Mouse (Mus musculus): ENCODE measurements around the gene Zbtb8b. TPM values are rescaled to one million over a fixed set of nuclear protein-coding genes. Genes with fewer than 3 reads are reported as not detected.
"Not testable (repeated sequence)": the region's sequence is repeated elsewhere in the genome, so short reads cannot be mapped to it uniquely, and the experiment has no call there.

Gene Zbtb8b
- polyA plus RNA-seq, 1 experiment from 2014 or later: 1.1 TPM

DNA sequence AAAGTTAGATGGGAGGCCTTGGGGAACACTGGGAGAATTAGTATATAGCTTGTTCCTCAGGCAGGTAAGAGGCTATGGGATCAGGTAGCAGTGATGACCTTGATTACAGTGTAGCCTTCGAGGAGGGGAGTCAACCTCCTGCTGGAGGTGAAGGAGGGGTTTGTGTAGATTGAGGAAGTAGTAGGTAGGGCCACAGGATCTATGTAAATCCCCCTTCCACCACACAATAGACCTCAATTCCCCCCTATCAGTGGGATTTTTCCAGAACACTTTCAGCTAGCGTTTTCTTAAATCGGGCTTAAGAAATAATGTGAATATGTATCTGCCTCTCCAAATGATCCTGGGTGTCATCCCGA, 20.2 kb upstream of the Zbtb8b start:
- Histone ChIP-seq H3K9me3 (ENCODE audit: control insufficient read depth, low read length) (no peaks in the 10 kb centered on the region), H3K27ac (ENCODE audit: low read length) (peak overlapping the region; percentile 84), H3K27me3 (replicated peaks; ENCODE audit: control insufficient read depth, insufficient read depth, low read length) (no peaks in the 10 kb centered on the region), H3K9ac (ENCODE audit: low read depth, low read length) (peak overlapping the region; percentile 69), H3K4me1 (ENCODE audit: control insufficient read depth, insufficient read depth, low read length) (peaks cover 9% of the 10 kb centered on the region), H3K4me3 (ENCODE audit: low read length) (peak overlapping the region; percentile 47), H3K36me3 (ENCODE audit: control insufficient read depth, insufficient read depth, low read length) (no peaks in the 10 kb centered on the region), H3K4me2 (ENCODE audit: low read depth, low read length) (peak overlapping the region; percentile 73)
- peak; percentile 24 for ATAC-seq
- WGBS: 0% methylated on average over 4 of the region's 4 CpGs

DNA sequence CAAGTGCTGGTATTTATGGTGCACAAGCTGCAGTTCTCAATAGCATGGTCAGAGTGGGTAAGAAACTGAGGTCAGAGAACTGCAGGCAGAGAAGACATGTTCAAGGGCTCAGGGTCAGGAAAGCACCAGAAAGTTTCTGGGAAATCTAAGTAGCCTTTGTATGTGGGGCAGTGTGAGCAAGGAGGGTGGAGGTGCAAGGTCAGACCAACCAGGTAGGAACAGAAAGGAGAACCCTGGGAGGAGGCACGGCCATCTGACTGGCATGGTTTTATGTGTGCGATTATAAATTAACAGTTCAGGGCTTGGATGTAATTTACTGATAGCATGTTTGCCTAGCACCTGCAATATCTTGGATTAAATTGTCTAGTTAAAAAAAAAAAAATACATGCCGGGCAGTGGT, 19.1 kb upstream of the Zbtb8b start:
- Histone ChIP-seq H3K4me1 (ENCODE audit: control insufficient read depth, insufficient read depth, low read length) (peaks cover 9% of the 10 kb centered on the region), H3K4me3 (ENCODE audit: low read length) (no peak overlapping the region), H3K4me2 (ENCODE audit: low read depth, low read length) (no peak overlapping the region), H3K27ac (ENCODE audit: low read length) (no peak overlapping the region), H3K9me3 (ENCODE audit: control insufficient read depth, low read length) (no peaks in the 10 kb centered on the region), H3K27me3 (replicated peaks; ENCODE audit: control insufficient read depth, insufficient read depth, low read length) (no peaks in the 10 kb centered on the region), H3K9ac (ENCODE audit: low read depth, low read length) (no peak overlapping the region), H3K36me3 (ENCODE audit: control insufficient read depth, insufficient read depth, low read length) (no peaks in the 10 kb centered on the region)
- no peak for ATAC-seq
- 75% methylated on average over 3 of the region's 3 CpGs for WGBS

DNA sequence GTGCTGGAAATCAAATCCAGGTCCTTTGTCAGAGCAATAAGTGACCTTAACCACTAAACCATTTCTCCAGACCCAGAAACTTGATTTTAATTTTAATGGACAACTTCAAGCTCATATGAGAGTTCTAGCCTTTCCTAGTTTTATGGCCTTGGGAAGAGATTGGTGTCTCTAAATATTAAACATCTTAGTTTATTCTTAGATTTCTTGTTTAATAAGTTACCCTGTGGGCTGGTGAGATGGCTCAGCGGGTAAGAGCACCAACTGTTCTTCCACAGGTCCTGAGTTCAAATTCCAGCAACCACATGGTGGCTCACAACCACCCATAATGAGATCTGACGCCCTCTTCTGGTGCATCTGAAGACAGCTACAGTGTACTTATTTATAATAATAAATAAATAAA, 16.7 kb upstream of the Zbtb8b start:
- H3K27me3 ChIP-seq (replicated peaks; ENCODE audit: control insufficient read depth, insufficient read depth, low read length); H3K9ac ChIP-seq (ENCODE audit: low read depth, low read length); H3K36me3 ChIP-seq (ENCODE audit: control insufficient read depth, insufficient read depth, low read length); H3K4me3 ChIP-seq (ENCODE audit: low read length); H3K27ac ChIP-seq (ENCODE audit: low read length); H3K9me3 ChIP-seq (ENCODE audit: control insufficient read depth, low read length); ATAC-seq; H3K4me1 ChIP-seq (ENCODE audit: control insufficient read depth, insufficient read depth, low read length); H3K4me2 ChIP-seq (ENCODE audit: low read depth, low read length): not testable (repeated sequence)
- WGBS: 81% methylated on average over 2 of the region's 2 CpGs

DNA sequence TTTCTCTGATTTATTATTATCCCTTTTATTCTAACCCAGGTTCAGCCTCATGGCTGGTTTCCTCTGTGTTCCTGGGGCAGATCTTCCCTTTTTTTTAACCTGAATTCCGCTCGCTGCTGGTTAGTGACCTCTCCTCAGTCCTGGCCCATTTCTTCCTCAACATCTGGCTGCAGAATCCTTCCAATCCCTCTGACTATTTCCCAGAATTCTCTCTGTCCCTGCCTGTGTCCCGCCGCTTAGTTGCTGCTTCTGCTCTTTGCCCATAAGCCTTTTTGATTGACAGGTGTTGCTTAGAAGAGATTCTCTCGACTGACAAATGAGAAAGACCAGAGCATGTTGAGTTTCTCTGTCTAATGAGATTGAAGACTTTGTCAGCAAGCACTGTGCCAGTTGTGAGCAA, 15.5 kb upstream of the Zbtb8b start:
- no peak overlapping the region for H3K27ac ChIP-seq (ENCODE audit: low read length)
- no peak overlapping the region for H3K4me2 ChIP-seq (ENCODE audit: low read depth, low read length)
- no peak overlapping the region for H3K9ac ChIP-seq (ENCODE audit: low read depth, low read length)
- no peaks in the 10 kb centered on the region for H3K9me3 ChIP-seq (ENCODE audit: control insufficient read depth, low read length)
- no peaks in the 10 kb centered on the region for H3K36me3 ChIP-seq (ENCODE audit: control insufficient read depth, insufficient read depth, low read length)
- 54% methylated on average over 5 of the region's 5 CpGs for WGBS
- H3K27me3 ChIP-seq (replicated peaks; ENCODE audit: control insufficient read depth, insufficient read depth, low read length): no peaks in the 10 kb centered on the region
- H3K4me1 ChIP-seq (ENCODE audit: control insufficient read depth, insufficient read depth, low read length): no peaks in the 10 kb centered on the region
- no peak for ATAC-seq
- no peak overlapping the region for H3K4me3 ChIP-seq (ENCODE audit: low read length)

DNA sequence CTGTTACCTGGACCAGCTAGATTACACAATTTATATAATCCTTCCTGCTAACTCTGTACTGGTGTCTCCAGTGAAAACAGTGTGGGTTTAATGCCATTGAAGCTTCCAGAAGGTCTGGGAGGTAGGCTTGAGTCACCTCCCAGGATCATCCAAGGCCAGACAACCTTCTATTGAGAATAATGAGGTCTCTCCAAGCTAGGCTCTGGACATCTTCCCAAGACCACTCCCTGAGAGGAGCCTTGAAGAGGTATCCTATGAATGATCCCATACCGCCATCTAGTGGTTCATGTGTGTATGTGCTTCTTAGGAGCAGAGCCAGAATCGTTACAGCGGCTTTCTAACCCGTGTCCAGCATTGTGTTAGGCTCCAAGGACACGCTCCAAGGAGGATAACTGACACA, 14.6 kb upstream of the Zbtb8b start:
- no peak overlapping the region for H3K4me2 ChIP-seq (ENCODE audit: low read depth, low read length)
- no peaks in the 10 kb centered on the region for H3K9me3 ChIP-seq (ENCODE audit: control insufficient read depth, low read length)
- ATAC-seq: peak; percentile 88
- WGBS: 5% methylated on average over 5 of the region's 5 CpGs
- no peaks in the 10 kb centered on the region for H3K36me3 ChIP-seq (ENCODE audit: control insufficient read depth, insufficient read depth, low read length)
- H3K4me1 ChIP-seq (ENCODE audit: control insufficient read depth, insufficient read depth, low read length): no peaks in the 10 kb centered on the region
- no peak overlapping the region for H3K27ac ChIP-seq (ENCODE audit: low read length)
- H3K27me3 ChIP-seq (replicated peaks; ENCODE audit: control insufficient read depth, insufficient read depth, low read length): no peaks in the 10 kb centered on the region
- no peak overlapping the region for H3K9ac ChIP-seq (ENCODE audit: low read depth, low read length)
- H3K4me3 ChIP-seq (ENCODE audit: low read length): no peak overlapping the region

DNA sequence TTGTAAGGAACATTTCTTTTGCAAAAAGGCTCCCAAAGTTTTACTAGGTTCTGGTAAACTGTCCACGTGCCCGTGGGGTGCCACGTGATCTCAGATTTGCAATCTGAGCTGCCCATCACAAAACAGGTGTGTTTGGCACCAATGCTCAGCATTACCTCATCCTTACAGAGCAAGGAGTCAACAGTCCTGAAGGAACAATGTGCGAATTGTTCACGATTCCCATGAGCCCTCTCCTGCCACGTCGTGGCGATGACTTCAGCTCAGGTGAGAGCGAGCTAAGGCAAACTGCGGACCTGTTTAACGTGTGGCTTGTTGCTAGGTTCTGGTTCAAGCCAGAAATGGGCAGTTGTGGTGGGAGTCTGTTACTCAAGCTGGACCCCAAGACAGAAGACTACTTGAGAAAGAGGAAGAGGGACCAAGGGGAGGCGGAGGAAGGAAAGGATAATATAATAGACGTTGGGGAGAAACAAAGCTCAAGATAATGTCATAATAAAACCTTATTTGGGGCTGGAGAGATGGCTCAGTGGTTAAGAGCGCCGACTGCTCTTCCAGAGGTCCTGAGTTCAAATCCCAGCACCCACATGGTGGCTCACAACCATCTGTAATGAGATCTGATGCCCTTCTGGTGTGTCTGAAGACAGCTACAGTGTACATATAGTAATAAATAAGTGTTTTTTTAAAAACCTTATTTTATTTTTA, 11.0 kb upstream of the Zbtb8b start:
- Histone ChIP-seq H3K9ac (ENCODE audit: low read depth, low read length) (no peak overlapping the region), H3K27me3 (replicated peaks; ENCODE audit: control insufficient read depth, insufficient read depth, low read length) (no peaks in the 10 kb centered on the region), H3K4me3 (ENCODE audit: low read length) (no peak overlapping the region), H3K4me2 (ENCODE audit: low read depth, low read length) (no peak overlapping the region), H3K36me3 (ENCODE audit: control insufficient read depth, insufficient read depth, low read length) (no peaks in the 10 kb centered on the region), H3K27ac (ENCODE audit: low read length) (no peak overlapping the region), H3K4me1 (ENCODE audit: control insufficient read depth, insufficient read depth, low read length) (no peaks in the 10 kb centered on the region), H3K9me3 (ENCODE audit: control insufficient read depth, low read length) (no peaks in the 10 kb centered on the region)
- WGBS: 81% methylated on average over 15 of the region's 15 CpGs
- no peak for ATAC-seq

DNA sequence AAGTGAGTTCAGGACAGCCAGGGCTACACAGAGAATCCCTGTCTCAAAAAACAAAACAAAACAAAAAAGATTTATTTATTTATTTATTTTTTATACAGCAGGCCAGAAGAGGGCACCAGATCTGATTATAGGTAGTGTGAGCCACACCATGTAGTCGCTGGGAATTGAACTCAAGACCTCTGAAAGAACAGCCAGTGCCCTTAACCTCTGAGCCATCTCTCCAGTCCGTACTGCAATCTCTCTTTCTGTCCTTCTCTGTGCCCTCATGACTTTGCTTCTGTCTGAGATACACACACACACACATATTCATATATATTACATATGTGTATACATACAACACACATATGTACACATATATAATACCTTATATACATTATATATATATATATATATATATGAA, 10.2 kb upstream of the Zbtb8b start:
- WGBS: 80% methylated on average over 2 of the region's 2 CpGs
- ATAC-seq: no peak
- H3K4me2 ChIP-seq (ENCODE audit: low read depth, low read length): no peak overlapping the region
- H3K27me3 ChIP-seq (replicated peaks; ENCODE audit: control insufficient read depth, insufficient read depth, low read length): no peaks in the 10 kb centered on the region
- no peak overlapping the region for H3K27ac ChIP-seq (ENCODE audit: low read length)
- H3K9ac ChIP-seq (ENCODE audit: low read depth, low read length): no peak overlapping the region
- H3K9me3 ChIP-seq (ENCODE audit: control insufficient read depth, low read length): no peaks in the 10 kb centered on the region
- H3K4me1 ChIP-seq (ENCODE audit: control insufficient read depth, insufficient read depth, low read length): no peaks in the 10 kb centered on the region
- H3K36me3 ChIP-seq (ENCODE audit: control insufficient read depth, insufficient read depth, low read length): no peaks in the 10 kb centered on the region
- H3K4me3 ChIP-seq (ENCODE audit: low read length): no peak overlapping the region

DNA sequence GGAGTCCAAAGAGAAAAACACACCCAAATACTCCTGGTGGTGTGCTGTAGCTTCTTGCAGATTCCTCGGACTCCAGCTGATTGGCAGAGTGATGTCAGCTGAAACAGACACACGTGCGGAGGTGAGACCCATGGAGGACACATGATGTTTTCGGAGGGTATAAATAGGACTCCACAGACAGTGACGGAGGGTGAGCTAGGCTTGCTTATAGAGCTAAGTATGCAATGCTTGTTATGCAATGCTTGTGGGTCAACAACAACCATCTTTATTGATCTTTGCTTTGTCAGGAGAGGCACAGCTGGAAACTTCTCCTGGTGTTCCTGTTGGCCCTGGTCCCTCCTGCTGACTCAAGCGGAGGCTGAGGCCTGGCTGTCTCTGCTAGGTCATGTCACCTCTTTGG, 8.1 kb upstream of the Zbtb8b start:
- no peak overlapping the region for H3K9ac ChIP-seq (ENCODE audit: low read depth, low read length)
- ATAC-seq: no peak
- no peak overlapping the region for H3K4me3 ChIP-seq (ENCODE audit: low read length)
- 91% methylated on average over 6 of the region's 6 CpGs for WGBS
- H3K27ac ChIP-seq (ENCODE audit: low read length): no peak overlapping the region
- H3K9me3 ChIP-seq (ENCODE audit: control insufficient read depth, low read length): no peaks in the 10 kb centered on the region
- H3K36me3 ChIP-seq (ENCODE audit: control insufficient read depth, insufficient read depth, low read length): no peaks in the 10 kb centered on the region
- no peaks in the 10 kb centered on the region for H3K4me1 ChIP-seq (ENCODE audit: control insufficient read depth, insufficient read depth, low read length)
- H3K27me3 ChIP-seq (replicated peaks; ENCODE audit: control insufficient read depth, insufficient read depth, low read length): no peaks in the 10 kb centered on the region
- no peak overlapping the region for H3K4me2 ChIP-seq (ENCODE audit: low read depth, low read length)

DNA sequence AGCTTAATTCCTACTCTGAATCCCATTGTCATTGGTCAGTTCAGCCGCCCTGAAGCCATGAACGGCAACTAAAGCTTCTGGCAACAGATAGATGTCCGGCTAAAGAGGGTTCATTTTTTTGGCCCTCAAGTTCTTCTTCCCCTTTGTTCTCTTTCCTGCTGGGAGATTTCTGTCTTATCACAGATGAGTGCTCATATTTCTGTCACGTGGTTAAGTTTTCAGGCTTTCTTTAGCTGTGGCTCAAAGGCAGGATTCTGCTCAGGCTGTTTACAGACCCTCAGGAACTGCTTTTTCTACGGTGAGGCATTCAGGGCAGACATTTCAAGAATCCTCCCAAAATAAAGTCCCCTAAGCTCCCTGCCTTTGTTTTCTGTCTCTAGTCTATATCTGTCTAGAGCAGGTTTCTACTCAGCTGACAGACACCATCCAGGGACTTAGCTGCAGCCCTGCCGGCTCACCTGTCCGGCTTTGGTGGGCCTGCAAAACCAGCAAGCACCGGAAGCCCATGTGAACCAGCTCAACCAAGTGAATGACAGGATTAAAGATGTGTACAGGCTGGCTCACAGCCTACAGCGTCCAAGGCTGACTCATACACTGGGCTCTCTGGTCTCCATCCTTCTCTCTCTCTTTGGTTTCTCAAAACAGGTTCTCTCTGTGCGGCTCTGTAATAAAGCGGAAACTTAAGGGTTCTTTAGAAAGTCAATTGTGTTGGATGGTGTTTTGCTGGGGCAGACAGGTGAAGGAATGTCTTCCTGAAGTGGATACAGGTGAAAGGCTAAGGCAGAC, 7.3 kb upstream of the Zbtb8b start:
- no peaks in the 10 kb centered on the region for H3K4me1 ChIP-seq (ENCODE audit: control insufficient read depth, insufficient read depth, low read length)
- H3K9ac ChIP-seq (ENCODE audit: low read depth, low read length): no peak overlapping the region
- no peak for ATAC-seq
- 74% methylated on average over 11 of the region's 11 CpGs for WGBS
- no peaks in the 10 kb centered on the region for H3K27me3 ChIP-seq (replicated peaks; ENCODE audit: control insufficient read depth, insufficient read depth, low read length)
- H3K4me2 ChIP-seq (ENCODE audit: low read depth, low read length): no peak overlapping the region
- H3K9me3 ChIP-seq (ENCODE audit: control insufficient read depth, low read length): no peaks in the 10 kb centered on the region
- H3K36me3 ChIP-seq (ENCODE audit: control insufficient read depth, insufficient read depth, low read length): no peaks in the 10 kb centered on the region
- no peak overlapping the region for H3K4me3 ChIP-seq (ENCODE audit: low read length)
- no peak overlapping the region for H3K27ac ChIP-seq (ENCODE audit: low read length)
